Mouse (Mus musculus) naive thymus-derived CD4-positive, alpha-beta T cell, adult 2 months (primary cell): Measurements from ENCODE around the gene Supt5.

Source experiments
- DNase-seq: peaks from one replicate; pipeline ENCODE4 v3.0.0-alpha.2; 2011; ENCODE audit warnings: low read depth

Supt5 gene

DNA sequence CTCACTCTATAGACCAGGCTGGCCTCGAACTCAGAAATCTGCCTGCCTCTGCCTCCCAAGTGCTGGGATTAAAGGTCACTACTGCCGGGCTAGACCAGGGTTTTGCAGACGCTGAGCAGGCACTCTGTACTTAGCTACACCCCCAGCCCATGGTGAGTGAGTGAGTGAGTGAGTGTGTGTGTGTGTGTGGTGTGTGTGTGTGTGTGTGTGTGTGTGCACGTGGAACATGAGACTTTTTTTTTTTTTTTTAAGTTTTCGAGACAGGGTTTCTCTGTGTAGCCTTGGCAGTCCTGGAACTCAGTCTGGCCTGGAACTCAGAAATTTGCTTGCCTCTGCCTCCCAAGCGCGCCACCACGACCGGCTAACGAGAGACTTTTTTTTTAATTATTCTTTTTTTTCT is 36.1 kb upstream of the Supt5 start:
- DNase-seq: peak; percentile 69

DNA sequence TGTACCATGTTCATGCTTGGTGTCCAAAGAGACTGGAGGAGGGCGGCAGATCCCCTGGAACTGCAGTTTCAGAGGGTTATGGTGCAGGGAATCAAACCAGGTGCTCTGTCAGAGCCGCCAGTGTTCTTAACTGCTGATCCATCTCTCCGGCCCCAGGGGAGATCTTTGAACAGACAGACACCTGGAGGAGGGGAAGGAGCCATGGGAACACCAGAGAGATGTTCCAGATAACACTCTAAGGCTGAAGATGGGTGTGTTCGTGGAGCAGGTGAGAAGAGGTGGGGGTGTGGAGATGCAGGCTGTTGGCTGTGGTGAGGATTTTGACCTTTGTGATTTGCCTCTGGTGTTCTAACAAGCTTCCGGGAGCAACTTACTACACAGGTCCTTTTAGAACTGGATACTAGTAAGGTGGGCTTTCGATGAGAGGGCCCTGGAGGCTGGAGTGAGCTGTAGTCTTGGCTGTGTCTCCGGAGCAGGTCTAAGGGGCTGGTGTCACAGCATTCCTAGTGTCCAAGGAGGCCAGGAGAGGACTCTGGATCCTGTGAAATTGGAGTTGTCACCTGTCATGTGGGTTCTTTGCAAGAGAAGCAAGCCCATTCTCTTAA is 35.4 kb upstream of the Supt5 start:
- DNase-seq: peak; percentile 59

DNA sequence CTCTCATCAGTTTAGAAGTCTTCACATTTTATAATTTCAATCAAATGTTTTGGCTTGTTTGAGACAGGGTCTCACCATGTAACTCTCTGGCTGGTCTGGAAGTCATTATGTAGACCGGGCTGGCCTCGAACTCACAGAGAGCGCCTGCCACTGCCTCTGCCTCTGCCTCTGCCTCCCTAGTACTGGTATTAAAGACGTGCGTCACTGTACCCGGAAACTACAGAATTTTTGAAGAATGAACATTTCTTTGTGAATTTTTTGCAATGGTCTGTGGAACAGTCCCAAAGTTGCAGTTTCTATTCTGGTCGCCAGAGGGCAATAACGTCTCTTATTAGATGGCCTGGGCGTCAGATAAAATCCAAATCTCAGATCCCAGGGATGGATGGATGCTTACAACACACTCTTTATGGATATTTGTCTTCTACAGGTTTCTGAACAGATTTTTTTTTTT is 34.6 kb upstream of the Supt5 start:
- peak; percentile 95 for DNase-seq

DNA sequence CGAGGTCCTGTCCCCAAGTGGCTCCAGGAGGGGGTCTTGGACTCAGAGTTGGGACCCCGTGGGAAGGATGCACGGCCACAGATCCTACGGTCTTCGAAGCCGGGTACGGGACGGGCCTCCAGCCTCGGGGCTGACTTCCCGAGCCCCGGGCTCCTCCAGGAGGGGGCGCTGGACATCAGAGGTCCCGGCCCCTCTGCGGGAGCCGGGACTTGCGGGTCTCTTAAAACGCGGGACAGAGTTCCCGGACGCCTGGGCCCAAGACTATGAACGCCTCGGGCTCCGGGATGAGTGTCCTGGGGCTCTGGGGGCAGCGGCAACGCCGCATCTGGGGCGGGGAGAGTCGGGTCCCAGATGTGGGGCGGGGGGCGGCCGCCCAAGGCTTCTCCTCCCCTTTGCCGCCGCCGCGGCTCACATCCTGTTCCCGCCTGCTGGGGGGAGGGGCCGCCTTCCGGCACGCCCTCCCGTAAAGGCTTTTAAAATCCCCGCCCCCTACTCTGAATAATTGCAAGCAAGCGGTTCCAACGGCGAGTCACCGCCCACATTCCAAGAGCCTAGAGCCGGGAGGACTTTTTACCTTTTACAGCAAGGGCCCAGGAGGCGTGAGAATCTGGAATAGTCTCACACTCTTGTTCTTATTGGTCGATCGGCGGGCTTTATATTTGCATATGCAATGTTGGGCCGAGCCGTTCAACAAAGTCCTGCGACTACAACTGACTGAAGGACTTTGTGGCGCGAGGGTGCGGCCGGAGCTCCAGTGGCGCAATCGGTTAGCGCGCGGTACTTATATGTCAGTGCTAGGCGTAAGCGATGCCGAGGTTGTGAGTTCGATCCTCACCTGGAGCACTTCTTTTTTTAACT is 33.9 kb upstream of the Supt5 start, which contains the start of gene Plekhg2:
Gene Plekhg2, minus strand, starts transcription at position 349 of the 858 bp plus-strand sequence.
- DNase-seq: peak; percentile 99

DNA sequence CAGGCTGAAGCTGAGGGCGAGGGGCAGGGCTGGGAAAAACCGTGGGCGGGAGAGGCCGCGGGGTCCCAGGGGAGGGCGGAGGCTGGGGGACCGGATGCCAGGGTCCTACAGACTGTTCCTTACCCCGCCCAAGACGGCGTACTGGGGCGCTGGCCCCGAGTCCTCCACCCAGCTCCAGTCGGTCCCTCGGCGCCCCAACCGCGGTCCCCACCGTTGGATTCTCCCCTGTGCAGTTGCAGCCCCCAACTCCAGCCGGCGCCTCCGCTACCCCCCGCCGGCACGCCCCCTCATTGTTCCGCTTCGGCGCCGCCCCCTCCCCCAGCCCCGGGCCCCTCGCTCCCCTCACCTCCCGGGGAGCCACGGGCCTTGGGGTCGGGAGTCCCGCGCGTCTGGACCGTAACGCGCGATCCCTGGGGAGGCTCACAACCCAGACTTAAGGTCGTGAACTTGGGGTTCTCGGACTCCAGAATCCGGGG is 33.0 kb upstream of the Supt5 start:
- peak; percentile 58 for DNase-seq

DNA sequence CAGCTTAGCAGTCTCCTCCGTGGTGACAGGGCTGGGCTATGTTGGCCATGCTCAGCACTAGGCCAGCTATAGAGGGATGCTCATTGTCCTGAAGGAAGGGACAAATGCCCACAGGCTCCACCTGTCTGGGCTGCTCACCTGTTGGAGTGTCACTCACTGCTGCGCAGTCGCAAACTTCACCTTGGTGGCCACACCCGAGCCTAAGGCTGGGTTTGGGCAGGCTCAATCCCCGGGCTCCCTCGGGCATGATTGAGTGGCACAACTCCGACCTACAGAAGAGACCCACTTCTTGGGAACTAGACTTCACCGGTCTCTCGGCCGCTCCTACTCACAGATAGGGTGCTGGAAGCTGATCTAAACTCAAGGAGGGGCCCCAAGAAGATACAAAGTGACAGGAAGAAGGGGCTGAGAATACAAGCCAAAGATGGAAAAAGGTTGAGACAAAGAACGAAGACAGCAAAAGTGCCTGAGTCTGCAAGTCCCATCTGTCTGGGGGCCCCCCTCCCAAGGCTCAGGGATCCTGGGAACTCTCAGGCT is 32.5 kb upstream of the Supt5 start:
- no peak for DNase-seq

DNA sequence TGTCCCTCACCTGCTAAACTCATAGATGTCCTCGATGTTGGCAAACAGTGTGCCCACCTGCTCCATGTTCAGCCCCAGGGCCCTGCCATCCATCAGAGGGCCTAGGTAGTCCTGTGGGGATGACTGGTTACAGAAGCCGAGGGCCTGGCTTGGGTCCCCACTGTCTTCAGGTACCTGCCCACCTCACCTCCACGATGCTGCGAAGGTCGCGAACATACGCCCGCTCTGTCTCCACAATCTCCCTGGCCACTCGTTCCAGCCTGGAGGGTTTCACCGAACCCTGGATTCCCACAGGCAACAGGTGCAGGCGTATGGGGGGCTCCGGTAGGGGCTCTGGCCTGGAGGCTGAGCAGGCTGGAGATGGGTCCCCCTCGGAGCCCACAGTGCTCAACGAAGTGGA is 31.5 kb upstream of the Supt5 start:
- no peak for DNase-seq

DNA sequence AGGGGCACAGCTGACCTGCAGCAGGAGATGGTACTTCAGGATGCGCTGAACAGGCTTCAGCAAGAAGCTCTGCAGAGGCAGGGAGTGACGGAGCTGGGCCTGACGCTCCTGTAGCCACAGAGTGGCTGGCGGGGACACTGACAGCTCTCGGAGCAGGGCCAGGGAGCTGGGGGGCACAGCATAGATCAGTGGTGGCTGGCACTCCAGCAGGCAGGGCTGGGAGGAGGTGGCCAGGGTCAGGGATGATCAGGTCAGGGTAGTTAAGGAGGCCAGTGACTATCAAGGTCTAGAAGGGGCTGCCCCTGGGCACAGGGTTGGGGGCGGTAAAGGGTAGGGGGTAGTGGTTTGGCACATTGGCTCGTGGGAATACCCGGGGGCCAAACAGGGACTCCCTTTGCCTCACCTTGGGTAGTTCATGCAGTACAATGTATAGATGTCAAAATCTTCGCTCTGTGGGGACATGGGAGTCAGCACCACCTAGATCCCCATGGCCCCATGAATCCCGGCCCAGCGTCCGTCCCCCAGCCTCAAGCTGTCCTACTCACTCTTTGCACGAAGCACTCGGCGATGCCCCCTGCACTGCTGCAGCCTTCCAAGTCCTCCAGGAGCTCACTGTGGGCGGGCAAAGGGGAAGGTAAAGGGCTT is 29.9 kb upstream of the Supt5 start:
- no peak for DNase-seq

DNA sequence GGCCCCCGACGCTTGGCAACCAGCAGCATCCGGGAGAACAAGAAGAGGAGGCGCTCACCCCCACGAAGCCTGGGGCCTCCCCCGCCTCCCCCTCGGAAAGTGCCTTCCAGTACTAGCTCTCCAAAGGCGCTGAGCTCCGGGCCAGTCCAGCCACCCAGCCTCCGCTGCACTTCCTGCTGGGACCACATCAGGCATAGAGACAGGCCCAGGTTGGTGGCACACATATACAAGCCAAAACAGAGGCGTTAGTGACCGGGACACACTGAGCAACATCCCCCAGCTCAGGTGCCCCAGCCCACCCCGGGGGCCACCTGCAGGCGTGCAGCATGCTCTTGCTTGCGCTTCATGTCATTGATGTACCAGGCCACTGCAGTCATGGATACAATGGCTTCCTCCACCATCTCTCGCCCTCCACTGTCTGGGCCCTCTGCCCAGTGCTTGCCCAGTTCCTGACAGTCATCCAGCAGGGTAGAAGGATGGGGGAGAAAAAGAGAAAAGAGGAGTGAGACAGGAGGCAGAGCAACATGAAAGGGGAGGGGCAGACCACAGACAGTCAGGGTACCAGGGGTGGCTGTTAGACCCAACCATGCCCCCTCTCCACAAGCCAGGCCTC is 29.2 kb upstream of the Supt5 start:
- DNase-seq: no peak

DNA sequence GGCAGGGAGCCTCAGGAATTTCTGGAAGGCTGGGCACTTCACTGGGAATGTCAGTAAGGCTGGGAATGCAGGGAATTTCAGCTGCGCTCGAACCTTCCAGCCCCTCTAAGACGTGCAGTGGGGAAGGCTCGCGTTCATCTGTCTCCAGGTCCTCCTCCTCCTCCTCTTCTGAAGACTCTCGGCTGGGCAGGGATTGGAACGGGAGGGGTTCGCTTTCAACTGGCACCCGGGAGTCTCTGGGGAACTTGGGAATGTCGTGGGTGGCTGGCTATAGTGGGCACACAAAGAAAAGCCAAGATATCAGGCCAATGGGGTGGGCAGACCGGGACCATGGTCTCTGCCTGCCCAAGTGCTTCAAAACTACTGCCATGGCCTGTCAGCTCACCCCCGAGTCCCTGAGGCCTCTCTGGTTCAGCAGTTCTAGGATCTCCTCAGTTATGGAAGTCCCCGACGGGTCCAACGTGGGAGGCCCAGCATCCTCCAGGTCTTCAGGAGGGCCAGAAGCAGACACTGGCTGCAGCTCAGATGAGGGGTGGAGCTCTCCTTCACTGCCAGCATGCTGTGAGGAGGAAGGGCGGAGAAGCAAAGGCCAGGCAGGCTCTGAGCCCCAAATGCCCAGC is 24.0 kb upstream of the Supt5 start:
- no peak for DNase-seq

DNA sequence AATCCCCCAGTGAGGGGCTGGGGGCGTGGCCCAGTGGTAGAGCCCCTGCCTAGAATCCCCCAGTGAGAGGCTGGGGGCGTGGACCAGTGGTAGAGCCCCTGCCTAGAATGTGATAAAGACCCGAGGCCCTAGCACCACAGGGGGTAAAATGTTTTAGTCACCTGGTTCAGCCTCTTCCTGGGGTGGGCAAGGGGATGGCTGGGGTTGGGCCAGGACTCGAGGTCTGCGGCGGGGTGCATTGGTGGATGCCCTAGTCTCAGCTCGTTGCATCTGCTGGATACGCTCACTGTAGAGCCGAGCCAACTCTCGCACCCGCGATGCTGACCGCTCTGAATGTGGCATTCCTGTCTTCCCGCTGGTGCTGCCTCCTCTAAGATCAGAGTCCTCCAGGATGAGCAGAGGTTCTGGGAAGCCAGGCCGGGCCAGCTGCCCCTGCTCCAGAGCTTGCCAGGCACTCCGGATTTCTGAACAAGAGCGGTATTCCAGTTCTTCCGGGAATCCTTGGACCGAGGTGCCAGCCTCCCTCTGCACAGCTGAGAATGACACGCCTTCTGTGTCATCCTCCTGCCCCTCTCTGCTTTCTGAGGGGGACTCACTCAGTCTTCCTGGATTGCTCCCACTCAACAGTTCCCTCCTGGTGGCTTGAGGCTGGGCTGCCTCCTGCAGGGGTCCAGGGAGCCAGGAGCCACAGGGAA is 23.2 kb upstream of the Supt5 start:
- DNase-seq: no peak

DNA sequence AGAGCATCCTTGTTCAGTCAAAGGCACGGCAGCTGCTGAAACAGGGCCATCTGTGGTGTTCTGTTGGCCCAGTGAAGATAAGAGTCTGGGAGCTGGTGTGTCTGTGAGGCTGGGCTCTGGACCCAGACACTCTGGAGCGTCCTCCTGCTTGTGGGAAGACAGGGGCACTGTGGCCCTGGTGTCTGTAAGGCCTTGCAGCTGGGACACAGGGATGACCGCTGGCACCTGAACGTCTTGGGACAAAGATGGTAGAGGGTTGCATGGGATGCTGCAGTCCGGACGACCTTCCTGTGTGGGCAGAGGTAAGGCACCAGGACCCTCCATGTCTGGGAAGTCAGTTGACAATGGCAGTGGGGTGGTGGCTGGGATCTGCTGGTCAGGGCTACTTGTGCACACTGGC is 21.7 kb upstream of the Supt5 start:
- no peak for DNase-seq

DNA sequence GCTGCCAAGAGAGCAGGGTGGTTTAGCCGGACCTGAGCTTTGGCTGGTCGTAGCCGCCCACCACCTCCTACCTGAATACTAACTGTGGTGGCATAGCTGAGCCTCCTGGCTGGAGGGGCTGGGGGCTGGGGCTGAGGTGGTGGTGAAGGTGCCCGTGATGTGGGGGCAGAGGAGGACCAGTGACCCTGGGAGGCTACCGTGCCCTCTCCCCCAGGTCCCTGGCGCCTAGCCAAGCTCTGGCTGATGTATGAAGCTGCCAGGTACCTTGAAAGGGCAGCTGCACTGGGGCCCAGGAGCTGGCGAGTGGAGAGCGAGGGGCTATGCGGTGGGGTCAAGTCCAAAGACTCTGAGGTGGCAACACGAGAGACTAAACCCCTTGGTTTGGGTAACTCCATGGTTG is 21.3 kb upstream of the Supt5 start:
- DNase-seq: no peak

DNA sequence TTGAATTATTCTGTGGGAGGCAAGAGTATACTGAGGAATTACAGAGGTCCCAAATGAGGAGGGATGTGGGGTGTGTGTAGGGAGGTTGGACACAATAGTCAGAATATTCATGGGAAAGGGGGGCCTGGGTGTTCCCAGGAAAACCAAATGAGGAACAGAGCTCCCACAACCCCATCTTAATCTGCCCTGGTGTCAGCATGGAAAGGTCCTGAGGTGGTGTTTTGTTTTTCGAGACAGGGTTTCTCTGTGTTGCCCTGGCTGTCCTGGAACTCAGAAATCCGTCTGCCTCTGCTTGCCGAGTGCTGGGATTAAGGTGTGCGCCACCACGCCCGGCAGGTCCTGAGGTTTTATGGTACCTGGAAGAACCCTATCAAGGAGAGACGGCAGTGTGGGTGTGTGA is 19.9 kb upstream of the Supt5 start:
- DNase-seq: no peak

DNA sequence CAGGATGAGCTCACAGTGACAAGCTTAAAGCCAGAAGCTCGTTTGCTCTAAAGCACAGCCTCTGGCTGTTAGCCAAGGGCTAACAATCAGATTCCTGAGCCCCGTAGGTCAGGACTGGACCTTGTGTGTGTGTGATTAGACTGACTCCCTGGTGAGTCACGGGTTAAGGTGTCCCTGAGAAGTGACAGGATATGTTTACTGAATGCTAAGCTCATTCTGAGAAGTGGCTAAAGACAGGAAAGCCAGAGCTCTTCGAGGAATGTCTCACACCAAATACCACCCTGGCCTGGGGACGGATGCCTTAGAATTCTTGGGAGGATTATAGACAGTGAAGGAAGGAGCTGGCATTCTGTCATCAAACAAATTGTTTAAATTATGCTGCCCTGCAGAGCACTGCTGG is 19.4 kb upstream of the Supt5 start:
- no peak for DNase-seq

DNA sequence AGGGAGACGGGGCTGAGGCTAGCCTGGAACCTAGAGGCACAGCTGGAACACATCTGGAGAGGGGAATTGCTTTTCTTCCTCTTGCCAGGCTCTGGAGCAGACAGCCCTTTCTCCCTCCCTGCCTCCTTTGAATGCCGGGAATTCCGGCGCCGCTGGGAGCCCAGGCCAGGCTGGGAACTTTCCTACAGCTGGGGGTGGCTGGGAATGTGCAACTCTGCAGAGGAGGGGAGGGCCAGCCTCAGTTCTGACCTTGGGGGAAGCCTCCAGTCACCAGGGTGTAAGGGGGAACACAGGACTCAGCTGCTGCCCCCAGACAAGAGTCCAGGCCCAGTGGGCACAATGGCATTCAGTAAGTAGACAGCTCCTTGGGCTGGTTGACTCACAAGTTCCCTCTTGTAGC is 18.4 kb upstream of the Supt5 start:
- no peak for DNase-seq

DNA sequence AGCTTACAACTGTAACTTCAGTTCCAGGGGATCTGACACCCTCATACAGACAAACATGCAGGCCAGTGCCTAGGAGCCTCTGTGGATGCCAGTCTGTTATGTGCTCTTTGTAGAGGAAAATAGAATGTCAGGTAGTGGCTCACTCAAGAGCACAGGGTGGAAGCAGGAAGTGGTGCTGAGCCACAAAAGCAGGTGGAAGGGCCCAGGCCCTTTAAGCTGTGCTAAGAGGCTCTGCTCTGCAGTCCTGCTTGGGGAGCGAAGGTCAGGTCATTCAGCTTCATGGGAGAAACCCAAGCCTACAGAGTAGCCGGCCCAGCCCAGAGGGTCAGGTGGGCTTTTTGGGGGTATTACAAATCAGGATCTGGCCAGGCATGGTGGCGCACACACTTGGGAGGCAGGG is 16.7 kb upstream of the Supt5 start:
- peak; percentile 75 for DNase-seq

DNA sequence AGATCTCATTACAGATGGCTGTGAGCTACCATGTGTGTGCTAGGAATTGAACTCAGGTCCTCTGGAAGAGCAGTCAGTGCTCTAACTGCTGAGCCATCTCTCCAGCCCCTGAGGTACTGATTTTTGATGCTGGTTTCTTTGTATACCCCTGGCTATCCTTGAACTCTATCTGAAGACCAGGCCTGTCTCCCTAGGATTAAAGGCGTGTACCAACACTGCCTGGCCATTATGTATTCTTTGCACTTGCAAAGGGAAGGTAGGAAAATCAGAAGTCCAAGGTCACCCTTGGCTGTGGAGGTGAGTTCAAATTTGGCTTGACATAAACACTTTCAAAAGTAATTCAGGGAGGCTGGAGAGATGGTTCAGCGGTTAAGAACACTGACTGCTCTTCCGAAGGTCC is 16.1 kb upstream of the Supt5 start:
- DNase-seq: no peak

DNA sequence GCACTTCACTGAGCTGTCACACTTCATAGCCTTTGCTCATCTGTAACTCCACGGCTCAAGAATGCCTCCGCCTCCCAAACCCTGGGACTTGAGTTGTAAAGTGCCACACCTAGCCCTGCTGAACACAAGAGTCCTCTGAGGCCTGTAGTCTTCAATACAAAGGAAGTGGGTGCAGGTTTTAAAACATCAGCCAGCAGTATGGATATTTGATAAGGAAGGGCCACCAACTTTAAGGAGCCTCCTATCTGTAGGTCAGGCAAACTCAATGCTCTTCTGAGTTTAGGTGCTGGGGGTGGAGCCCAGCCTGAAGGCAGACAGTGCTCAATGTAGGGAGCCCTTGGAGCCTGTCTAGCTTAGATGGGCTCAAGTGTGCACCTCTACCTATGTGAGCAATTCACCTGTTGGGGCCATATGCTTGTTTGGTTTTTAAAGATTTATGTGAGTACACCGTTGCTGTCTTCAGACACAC is 15.6 kb upstream of the Supt5 start:
- no peak for DNase-seq

DNA sequence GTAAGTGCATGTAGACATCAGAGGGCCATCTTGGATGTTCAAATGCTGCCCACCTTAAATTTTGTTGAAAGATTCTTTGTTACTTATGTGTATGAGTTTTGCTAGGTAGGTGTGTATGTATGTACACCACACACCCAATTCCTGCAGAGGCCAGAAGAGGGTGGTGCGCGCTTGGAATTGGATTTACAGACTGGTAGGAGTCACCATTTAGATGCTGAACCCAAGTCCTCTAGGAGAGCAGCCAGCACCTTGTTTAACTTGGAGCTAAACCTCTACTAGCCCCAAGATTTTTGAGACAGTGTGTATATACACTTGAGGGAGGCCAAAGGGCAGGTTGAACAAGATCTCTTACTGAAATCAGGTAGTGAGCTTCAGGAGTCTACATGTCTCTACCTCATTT is 14.7 kb upstream of the Supt5 start:
- peak; percentile 41 for DNase-seq

DNA sequence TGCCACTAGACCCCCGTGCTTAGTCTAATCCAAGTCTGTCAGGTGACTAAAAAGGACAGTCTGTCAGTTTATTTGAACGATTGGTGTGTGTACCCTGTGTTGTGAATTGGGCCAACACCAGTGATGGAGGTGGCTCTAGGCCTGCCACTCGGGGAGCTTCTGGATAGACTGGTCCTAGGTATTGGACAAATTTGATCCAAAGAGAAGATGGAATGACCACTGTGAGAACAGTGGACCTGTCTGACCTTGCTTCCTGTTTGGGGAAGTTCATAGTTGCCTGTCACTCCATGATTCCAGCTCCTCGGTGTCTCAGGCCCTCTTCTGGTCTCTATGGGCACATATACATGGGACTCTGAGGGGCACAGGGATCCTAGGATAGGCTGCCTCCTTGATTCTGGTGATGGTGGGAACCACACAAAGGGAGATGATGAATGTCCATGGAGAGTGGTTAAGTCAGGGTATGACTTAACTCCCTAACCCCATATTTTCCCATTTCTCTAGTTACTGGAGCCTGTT is 13.2 kb upstream of the Supt5 start:
- DNase-seq: peak; percentile 29
